8 mouse cellular contexts compared by ENCODE assay signal in the genomic region with DNA sequence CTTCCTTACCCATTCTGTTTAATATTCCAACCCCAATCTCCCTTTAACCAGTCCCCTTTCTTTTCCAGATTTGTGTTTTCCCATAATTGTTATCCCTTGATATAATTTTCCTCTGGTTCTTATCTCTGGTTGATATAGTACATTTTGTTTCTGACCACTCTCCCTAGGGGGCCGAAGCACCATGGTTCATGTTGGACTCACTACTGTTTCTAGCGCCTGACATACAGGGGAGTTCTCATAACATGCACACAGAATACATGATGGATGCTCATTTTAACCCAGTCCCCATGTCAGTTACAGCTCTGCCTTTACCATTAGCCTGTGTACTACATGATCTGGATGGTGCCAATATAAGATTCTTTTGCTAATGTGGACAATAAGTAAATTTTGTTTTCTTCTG. TPM values are rescaled to one million over a fixed set of nuclear protein-coding genes. Genes with fewer than 3 reads are reported as not detected.
DNase-seq lines count a peak whose midpoint lies in the region; ATAC-seq lines count a peak whose summit lies in the region.

No protein-coding gene starts in this region.

- peaks cover 56% of the 10 kb centered on the region for H3K4me1 ChIP-seq in hindbrain, embryonic 10.5 days (replicated peaks)
- peaks cover 8% of the 10 kb centered on the region; the same call in 1 of the 2 replicates for H3K4me1 ChIP-seq in hindbrain, embryonic 11.5 days (replicated peaks; ENCODE audit: control insufficient read depth, insufficient read depth, low read length)
- peaks cover 28% of the 10 kb centered on the region for H3K4me1 ChIP-seq in embryonic facial prominence, embryonic 12.5 days
- H3K4me1 ChIP-seq in hindbrain, embryonic 14.5 days (replicated peaks; ENCODE audit: control insufficient read depth, insufficient read depth, low read length), result peaks cover 29% of the 10 kb centered on the region
- peaks cover 53% of the 10 kb centered on the region for H3K4me1 ChIP-seq in midbrain, embryonic 13.5 days (replicated peaks)

- no peak overlapping the region; the same call in 1 of the 2 replicates for H3K4me2 ChIP-seq in hindbrain, embryonic 11.5 days (replicated peaks; ENCODE audit: low read depth, low read length)
- H3K4me2 ChIP-seq in embryonic facial prominence, embryonic 12.5 days (replicated peaks), result peak overlapping the region; percentile 96; the same call in 1 of the 2 replicates
- peak overlapping the region; percentile 90 for H3K4me2 ChIP-seq in hindbrain, embryonic 14.5 days (replicated peaks)
- peak overlapping the region; percentile 93 for H3K4me2 ChIP-seq in midbrain, embryonic 13.5 days (replicated peaks)

- no peak for ATAC-seq in hindbrain, embryonic 11.5 days (ENCODE audit: low FRiP score)
- ATAC-seq in embryonic facial prominence, embryonic 12.5 days (ENCODE audit: insufficient number of reproducible peaks, insufficient read depth, low FRiP score, low TSS enrichment), result no peak
- no peak for ATAC-seq in hindbrain, embryonic 14.5 days (ENCODE audit: low FRiP score)
- no peak for ATAC-seq in midbrain, embryonic 13.5 days

- no peak for DNase-seq in hindbrain, embryonic 10.5 days (ENCODE audit: low spot score)
- DNase-seq in hindbrain, embryonic 11.5 days (ENCODE audit: low spot score), result no peak
- no peak for DNase-seq in hindbrain, embryonic 14.5 days (ENCODE audit: low spot score)
- no peak for DNase-seq in T-cell, adult 2 months (ENCODE audit: low spot score)
- no peak for DNase-seq in frontal cortex, postnatal 25 days (ENCODE audit: low spot score in 2 of 2)
- DNase-seq in embryo, embryonic 10.5 days (ENCODE audit: low spot score), result no peak

- peaks cover 46% of the 10 kb centered on the region for H3K36me3 ChIP-seq in hindbrain, embryonic 10.5 days
- H3K36me3 ChIP-seq in hindbrain, embryonic 11.5 days (ENCODE audit: control insufficient read depth, insufficient read depth, low read length), result peaks cover 3% of the 10 kb centered on the region; the same call in 1 of the 2 replicates
- peaks cover 30% of the 10 kb centered on the region for H3K36me3 ChIP-seq in embryonic facial prominence, embryonic 12.5 days
- H3K36me3 ChIP-seq in hindbrain, embryonic 14.5 days (replicated peaks; ENCODE audit: control insufficient read depth, insufficient read depth), result peaks cover 30% of the 10 kb centered on the region
- H3K36me3 ChIP-seq in midbrain, embryonic 13.5 days, result peaks cover 32% of the 10 kb centered on the region

- WGBS in hindbrain, embryonic 10.5 days, result 76% methylated on average over 2 of the region's 2 CpGs
- 82% methylated on average over 2 of the region's 2 CpGs for whole genome bisulfite sequencing in hindbrain, embryonic 11.5 days
- 76% methylated on average over 2 of the region's 2 CpGs for WGBS in embryonic facial prominence, embryonic 12.5 days
- 75% methylated on average over 2 of the region's 2 CpGs for WGBS in hindbrain, embryonic 14.5 days
- WGBS in midbrain, embryonic 13.5 days, result 75% methylated on average over 2 of the region's 2 CpGs

- no peaks in the 10 kb centered on the region for H3K27me3 ChIP-seq in hindbrain, embryonic 10.5 days (ENCODE audit: insufficient read depth, poor library complexity, severe bottlenecking)
- no peaks in the 10 kb centered on the region for H3K27me3 ChIP-seq in hindbrain, embryonic 11.5 days (ENCODE audit: control insufficient read depth, insufficient read depth, low read length)
- no peaks in the 10 kb centered on the region for H3K27me3 ChIP-seq in embryonic facial prominence, embryonic 12.5 days
- H3K27me3 ChIP-seq in hindbrain, embryonic 14.5 days (ENCODE audit: control insufficient read depth, insufficient read depth, low read length), result no peaks in the 10 kb centered on the region
- no peaks in the 10 kb centered on the region for H3K27me3 ChIP-seq in midbrain, embryonic 13.5 days

- H3K9ac ChIP-seq in hindbrain, embryonic 11.5 days (ENCODE audit: low read depth, low read length), result no peak overlapping the region; the same call in none of the 2 replicates
- no peak overlapping the region for H3K9ac ChIP-seq in embryonic facial prominence, embryonic 12.5 days
- no peak overlapping the region for H3K9ac ChIP-seq in hindbrain, embryonic 14.5 days
- no peak overlapping the region for H3K9ac ChIP-seq in midbrain, embryonic 13.5 days (replicated peaks)

- no peak overlapping the region for H3K27ac ChIP-seq in hindbrain, embryonic 10.5 days
- no peak overlapping the region for H3K27ac ChIP-seq in hindbrain, embryonic 11.5 days (ENCODE audit: low read depth, low read length)
- H3K27ac ChIP-seq in embryonic facial prominence, embryonic 12.5 days, result no peak overlapping the region
- H3K27ac ChIP-seq in hindbrain, embryonic 14.5 days, result no peak overlapping the region
- no peak overlapping the region for H3K27ac ChIP-seq in midbrain, embryonic 13.5 days

- peak overlapping the region; percentile 70; the same call in 1 of the 2 replicates for H3K4me3 ChIP-seq in hindbrain, embryonic 10.5 days
- H3K4me3 ChIP-seq in hindbrain, embryonic 11.5 days (ENCODE audit: low read depth, low read length), result no peak overlapping the region
- no peak overlapping the region for H3K4me3 ChIP-seq in embryonic facial prominence, embryonic 12.5 days
- peak overlapping the region; percentile 82 for H3K4me3 ChIP-seq in hindbrain, embryonic 14.5 days (replicated peaks; ENCODE audit: low read length)
- no peak overlapping the region; the same call in 1 of the 2 replicates for H3K4me3 ChIP-seq in midbrain, embryonic 13.5 days (replicated peaks)

- H3K9me3 ChIP-seq in hindbrain, embryonic 10.5 days, result no peaks in the 10 kb centered on the region
- H3K9me3 ChIP-seq in hindbrain, embryonic 11.5 days (ENCODE audit: control insufficient read depth, low read length), result no peaks in the 10 kb centered on the region
- no peaks in the 10 kb centered on the region for H3K9me3 ChIP-seq in embryonic facial prominence, embryonic 12.5 days
- H3K9me3 ChIP-seq in hindbrain, embryonic 14.5 days (ENCODE audit: control insufficient read depth, low read length), result no peaks in the 10 kb centered on the region
- no peaks in the 10 kb centered on the region for H3K9me3 ChIP-seq in midbrain, embryonic 13.5 days

RNA-seq across cellular contexts. Expression of gene Atp6v0b, which starts 0.8 kb away (rescaled TPM):
- polyA plus RNA-seq in hindbrain, embryonic 10.5 days (2016; fragmentation: Nextera tagmentation; extraction: Ambion mirVana), result 208 and 263 TPM in 2 replicates
- polyA plus RNA-seq in hindbrain, embryonic 11.5 days (2014; fragmentation: Nextera tagmentation; extraction: Ambion mirVana), result 233 and 246 TPM in 2 replicates
- polyA plus RNA-seq in embryonic facial prominence, embryonic 12.5 days (2016; fragmentation: Nextera tagmentation; extraction: Ambion mirVana), result 181 and 194 TPM in 2 replicates
- 589 and 599 TPM in 2 replicates for polyA plus RNA-seq in hindbrain, embryonic 14.5 days (2014; fragmentation: Nextera tagmentation; extraction: Ambion mirVana)
- polyA plus RNA-seq in midbrain, embryonic 13.5 days (2015; fragmentation: Nextera tagmentation; extraction: Ambion mirVana), result 458 and 469 TPM in 2 replicates

RNA-seq across cellular contexts. Expression of gene Dph2, which starts 3.9 kb away (rescaled TPM):
- polyA plus RNA-seq in hindbrain, embryonic 10.5 days (2016; fragmentation: Nextera tagmentation; extraction: Ambion mirVana), result 27.1 and 27.5 TPM in 2 replicates
- polyA plus RNA-seq in hindbrain, embryonic 11.5 days (2014; fragmentation: Nextera tagmentation; extraction: Ambion mirVana), result 21.0 and 26.8 TPM in 2 replicates
- 21.0 and 21.7 TPM in 2 replicates for polyA plus RNA-seq in embryonic facial prominence, embryonic 12.5 days (2016; fragmentation: Nextera tagmentation; extraction: Ambion mirVana)
- polyA plus RNA-seq in hindbrain, embryonic 14.5 days (2014; fragmentation: Nextera tagmentation; extraction: Ambion mirVana), result 22.9 and 25.1 TPM in 2 replicates
- polyA plus RNA-seq in midbrain, embryonic 13.5 days (2015; fragmentation: Nextera tagmentation; extraction: Ambion mirVana), result 26.0 and 26.1 TPM in 2 replicates

RNA-seq across cellular contexts. Expression of gene B4galt2, which starts 4.6 kb away (rescaled TPM):
- polyA plus RNA-seq in hindbrain, embryonic 10.5 days (2016; fragmentation: Nextera tagmentation; extraction: Ambion mirVana), result 22.7 and 31.7 TPM in 2 replicates
- 27.3 and 27.9 TPM in 2 replicates for polyA plus RNA-seq in hindbrain, embryonic 11.5 days (2014; fragmentation: Nextera tagmentation; extraction: Ambion mirVana)
- polyA plus RNA-seq in embryonic facial prominence, embryonic 12.5 days (2016; fragmentation: Nextera tagmentation; extraction: Ambion mirVana), result 42.8 and 43.1 TPM in 2 replicates
- polyA plus RNA-seq in hindbrain, embryonic 14.5 days (2014; fragmentation: Nextera tagmentation; extraction: Ambion mirVana), result 78.0 and 81.4 TPM in 2 replicates
- 42.7 and 42.8 TPM in 2 replicates for polyA plus RNA-seq in midbrain, embryonic 13.5 days (2015; fragmentation: Nextera tagmentation; extraction: Ambion mirVana)

RNA-seq across cellular contexts. Expression of gene Ccdc24, which starts 15.6 kb away (rescaled TPM):
- 2.0 and 2.4 TPM in 2 replicates for polyA plus RNA-seq in hindbrain, embryonic 10.5 days (2016; fragmentation: Nextera tagmentation; extraction: Ambion mirVana)
- polyA plus RNA-seq in hindbrain, embryonic 11.5 days (2014; fragmentation: Nextera tagmentation; extraction: Ambion mirVana), result 1.7 and 1.8 TPM in 2 replicates
- 1.8 and 2.3 TPM in 2 replicates for polyA plus RNA-seq in embryonic facial prominence, embryonic 12.5 days (2016; fragmentation: Nextera tagmentation; extraction: Ambion mirVana)
- 2.5 and 3.9 TPM in 2 replicates for polyA plus RNA-seq in hindbrain, embryonic 14.5 days (2014; fragmentation: Nextera tagmentation; extraction: Ambion mirVana)
- polyA plus RNA-seq in midbrain, embryonic 13.5 days (2015; fragmentation: Nextera tagmentation; extraction: Ambion mirVana), result 3.0 and 3.4 TPM in 2 replicates

RNA-seq across cellular contexts. Expression of gene Ipo13, which starts 26.9 kb away (rescaled TPM):
- 71.1 and 79.5 TPM in 2 replicates for polyA plus RNA-seq in hindbrain, embryonic 10.5 days (2016; fragmentation: Nextera tagmentation; extraction: Ambion mirVana)
- polyA plus RNA-seq in hindbrain, embryonic 11.5 days (2014; fragmentation: Nextera tagmentation; extraction: Ambion mirVana), result 43.8 and 54.5 TPM in 2 replicates
- 50.3 and 52.6 TPM in 2 replicates for polyA plus RNA-seq in embryonic facial prominence, embryonic 12.5 days (2016; fragmentation: Nextera tagmentation; extraction: Ambion mirVana)
- 55.1 and 56.5 TPM in 2 replicates for polyA plus RNA-seq in hindbrain, embryonic 14.5 days (2014; fragmentation: Nextera tagmentation; extraction: Ambion mirVana)
- 66.2 and 72.9 TPM in 2 replicates for polyA plus RNA-seq in midbrain, embryonic 13.5 days (2015; fragmentation: Nextera tagmentation; extraction: Ambion mirVana)

Comparison
In these comparisons a context has a peak if more than half of its experiments do, and no peak if none do; other contexts are left out.
1. H3K4me3 ChIP-seq: peak in hindbrain, embryonic 10.5 days (single experiment) and hindbrain, embryonic 14.5 days (single experiment); none in hindbrain, embryonic 11.5 days (single experiment), embryonic facial prominence, embryonic 12.5 days (single experiment) and midbrain, embryonic 13.5 days (single experiment).